Mouse (Mus musculus) mouse trophoblast stem cell (cell line): ENCODE results near the gene Pitpnc1.

Experiments
- in situ Hi-C, 2 experiments: fragments of 300-500 bp; cut with MseI, MboI; formaldehyde crosslinking; loops; 2 replicates in 1 of 2; 3 replicates in 1 of 2; pipeline ENCODE4 v1.15.1; 2025

Pitpnc1 gene

GRCm38 (mm10) chr11:107443121-107444095 lies 27.1 kb downstream of the Pitpnc1 start:
- in situ Hi-C loops: no loop called here

- in situ Hi-C loops: no loop called here
These were observed 29.4 kb downstream of the Pitpnc1 start for GRCm38 (mm10) chr11:107441050-107441449.

- in situ Hi-C loops: no loop called here
These were observed 32.4 kb downstream of the Pitpnc1 start for GRCm38 (mm10) chr11:107438140-107438539.

- in situ Hi-C loops: no loop called here
These were observed 32.8 kb downstream of the Pitpnc1 start for GRCm38 (mm10) chr11:107437723-107438122.

GRCm38 (mm10) chr11:107435776-107436449 lies 34.6 kb downstream of the Pitpnc1 start:
- in situ Hi-C loops: no loop called here

DNA sequence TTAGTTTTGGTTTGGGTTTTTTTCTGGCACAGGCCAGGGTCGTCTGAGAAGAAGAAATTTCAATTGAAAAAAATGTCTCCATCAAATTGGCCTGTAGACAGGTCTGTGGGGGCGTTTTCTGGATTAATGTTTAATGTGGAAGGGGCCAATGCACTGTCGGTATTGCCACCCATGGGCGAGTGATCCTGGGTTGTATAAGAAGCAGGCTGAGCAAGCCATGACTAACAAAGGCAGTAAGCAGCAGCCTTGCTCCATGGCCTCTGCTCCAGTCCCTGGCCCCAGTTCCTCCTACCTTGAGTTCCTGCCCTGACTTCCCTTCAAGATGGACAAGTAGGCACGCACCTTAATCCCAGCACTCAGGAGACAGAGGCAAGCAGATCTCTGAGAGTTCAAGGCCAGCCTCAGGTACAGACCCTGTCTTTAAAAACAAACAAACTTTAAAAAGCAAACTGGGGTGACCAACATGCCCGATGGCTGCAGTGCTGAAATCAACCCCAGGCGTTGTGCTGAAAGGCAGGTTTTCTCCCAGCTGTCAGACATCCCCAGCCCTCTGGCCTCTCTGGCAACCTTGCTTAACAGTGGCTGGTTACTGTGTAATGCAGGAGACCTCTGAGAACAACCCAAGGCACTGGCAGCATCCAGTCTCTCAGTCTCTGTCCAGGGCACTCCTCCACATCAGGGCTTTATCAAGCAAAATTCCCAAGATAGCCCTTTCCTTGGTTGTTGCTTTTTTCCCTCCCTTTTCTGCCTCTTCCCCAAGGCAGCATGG lies 39.1 kb downstream of the Pitpnc1 start:
- in situ Hi-C loops: no loop called here

DNA sequence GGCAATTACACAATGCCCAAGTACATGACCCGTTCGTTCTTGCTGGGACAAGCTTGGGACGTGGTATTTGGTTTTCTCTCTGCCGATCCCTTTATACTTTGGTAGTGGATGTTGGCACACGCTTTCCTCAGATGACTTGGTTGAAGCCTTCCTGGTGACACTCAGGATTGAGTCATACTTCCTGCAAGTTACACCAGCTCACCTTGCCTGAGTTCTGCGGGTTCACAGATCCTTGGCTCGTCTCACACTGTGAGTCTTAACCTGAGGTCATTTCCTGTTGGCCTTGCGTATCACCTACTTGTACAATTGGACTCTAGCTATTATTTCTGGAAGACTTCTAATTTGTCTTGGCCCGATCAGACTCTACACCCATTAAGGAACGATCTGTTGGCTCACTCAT lies 42.5 kb downstream of the Pitpnc1 start:
- in situ Hi-C loops: no loop called here

- in situ Hi-C loops: no loop called here
These were observed 46.3 kb downstream of the Pitpnc1 start for GRCm38 (mm10) chr11:107424176-107424575.

- in situ Hi-C loops: no loop called here
These were observed 48.1 kb downstream of the Pitpnc1 start for GRCm38 (mm10) chr11:107422356-107422754.

GRCm38 (mm10) chr11:107421751-107422355 lies 48.6 kb downstream of the Pitpnc1 start:
- in situ Hi-C loops: no loop called here

- in situ Hi-C loops: no loop called here
These were observed 50.6 kb downstream of the Pitpnc1 start for GRCm38 (mm10) chr11:107419925-107420324.

GRCm38 (mm10) chr11:107417041-107417583 lies 53.4 kb downstream of the Pitpnc1 start:
- in situ Hi-C loops: no loop called here

DNA sequence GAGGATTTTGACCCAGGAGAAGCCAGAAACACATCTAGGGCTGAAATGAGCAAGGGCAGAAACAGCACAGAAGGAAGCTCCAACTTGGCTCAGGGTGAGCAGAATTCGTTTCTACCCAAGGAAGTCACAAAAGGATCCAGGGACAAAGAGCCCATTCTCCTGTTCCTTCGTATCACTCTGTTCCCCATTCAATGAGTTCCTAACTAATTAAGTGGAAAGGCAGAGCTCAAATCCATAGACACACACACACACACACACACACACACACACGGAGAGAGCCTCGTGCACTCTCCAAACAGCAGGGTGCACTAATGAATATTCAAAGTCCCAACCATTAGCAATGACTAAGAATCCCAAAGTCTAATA lies 54.0 kb downstream of the Pitpnc1 start:
- in situ Hi-C loops: no loop called here

GRCm38 (mm10) chr11:107415901-107416560 lies 54.5 kb downstream of the Pitpnc1 start:
- in situ Hi-C loops: no loop called here

GRCm38 (mm10) chr11:107414996-107415747 lies 55.3 kb downstream of the Pitpnc1 start:
- in situ Hi-C loops: no loop called here

GRCm38 (mm10) chr11:107413251-107413655 lies 57.2 kb downstream of the Pitpnc1 start:
- in situ Hi-C loops: no loop called here

- in situ Hi-C loops: no loop called here
These were observed 58.4 kb downstream of the Pitpnc1 start for GRCm38 (mm10) chr11:107412128-107412527.

GRCm38 (mm10) chr11:107411576-107411975 lies 58.9 kb downstream of the Pitpnc1 start:
- in situ Hi-C loops: no loop called here

DNA sequence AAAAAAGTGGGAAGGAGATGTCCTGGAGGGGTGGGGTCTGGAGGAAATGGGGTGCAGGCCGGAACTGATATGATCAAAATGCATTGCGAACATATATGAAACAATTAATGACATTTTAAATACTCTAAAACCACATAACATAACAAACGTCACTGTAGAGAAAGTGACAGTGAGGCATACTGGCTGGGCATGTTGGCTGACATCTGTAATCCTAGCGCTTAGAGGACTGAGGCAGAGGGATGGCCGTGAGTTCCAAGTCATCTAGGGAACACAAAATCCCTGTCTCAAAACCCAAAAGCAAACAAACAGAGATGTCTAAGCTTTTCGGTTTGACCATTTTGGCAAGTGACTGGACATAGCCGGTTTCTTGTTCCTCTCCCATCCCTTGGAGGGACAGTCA lies 59.7 kb downstream of the Pitpnc1 start:
- in situ Hi-C loops: no loop called here
